Mouse (Mus musculus) myocyte (in vitro differentiated cells): ENCODE measurements around the gene Sema6d. TPM values are rescaled to one million over a fixed set of nuclear protein-coding genes. Genes with fewer than 3 reads are reported as not detected.

Source experiments
- H3K27me3 ChIP-seq: one replicate; pipeline ENCODE4 v1.6.1; 2011; ENCODE audit not compliant: control insufficient read depth, insufficient read depth, insufficient read length
- H3K36me3 ChIP-seq: one replicate; pipeline ENCODE4 v1.6.1; 2011; ENCODE audit not compliant: control insufficient read depth, insufficient read depth
- H3K4me2 ChIP-seq: one replicate; pipeline ENCODE4 v1.6.1; 2011; ENCODE audit warnings: low read depth, control low read depth
- H3K4me3 ChIP-seq: one replicate; pipeline ENCODE4 v1.5.1; 2011; ENCODE audit warnings: mild to moderate bottlenecking, control low read depth, moderate library complexity
- H3K79me2 ChIP-seq: one replicate; pipeline ENCODE4 v1.6.1; 2011; ENCODE audit not compliant: control insufficient read depth, insufficient read depth
- H3ac ChIP-seq: one replicate; pipeline ENCODE4 v1.6.1; 2011; ENCODE audit not compliant: control insufficient read depth, insufficient read length
- CEBPB ChIP-seq: IDR thresholded peaks from 2 replicates; pipeline ENCODE4 v1.6.1; 2011; ENCODE audit warnings: mild to moderate bottlenecking, moderate library complexity; ENCODE audit not compliant: poor library complexity, insufficient read depth, severe bottlenecking
- E2F4 ChIP-seq: IDR thresholded peaks from one replicate; pipeline ENCODE4 v1.6.1; 2011; ENCODE audit warnings: mild to moderate bottlenecking, control low read depth, moderate library complexity; ENCODE audit not compliant: insufficient read depth
- MAX ChIP-seq: IDR thresholded peaks from one replicate; pipeline ENCODE4 v1.6.1; 2011; ENCODE audit warnings: low read depth, mild to moderate bottlenecking, control low read depth
- MYOD1 ChIP-seq, 3 experiments: IDR thresholded peaks; one replicate each; pipeline ENCODE4 v1.6.1; 2011; ENCODE audit warnings: control low read depth in 2 of 3, low read depth in 2 of 3, mild to moderate bottlenecking in 2 of 3, moderate library complexity in 1 of 3; ENCODE audit not compliant: insufficient read length in 2 of 3, control insufficient read depth in 1 of 3
- MYOG ChIP-seq, 3 experiments: IDR thresholded peaks; one replicate each; pipeline ENCODE4 v1.6.1; 2011; ENCODE audit warnings: control low read depth in 2 of 3, low read depth in 2 of 3, mild to moderate bottlenecking in 2 of 3; ENCODE audit not compliant: insufficient read length in 2 of 3, control insufficient read depth in 1 of 3, insufficient read depth in 1 of 3
- POLR2A ChIP-seq: IDR thresholded peaks from one replicate; pipeline ENCODE4 v1.6.1; 2011; ENCODE audit warnings: low read depth, mild to moderate bottlenecking, control low read depth, moderate library complexity; ENCODE audit not compliant: insufficient read length
- POLR2AphosphoS2 ChIP-seq: IDR thresholded peaks from one replicate; pipeline ENCODE4 v1.6.1; 2011; ENCODE audit warnings: low read depth, control low read depth; ENCODE audit not compliant: insufficient read length
- REST ChIP-seq: IDR thresholded peaks from one replicate; pipeline ENCODE4 v1.6.1; 2011; ENCODE audit warnings: mild to moderate bottlenecking, control low read depth, moderate library complexity; ENCODE audit not compliant: insufficient read depth, insufficient read length
- SRF ChIP-seq: IDR thresholded peaks from one replicate; pipeline ENCODE4 v1.6.1; 2011; ENCODE audit warnings: low read depth; ENCODE audit not compliant: control insufficient read depth, insufficient read length
- TCF12 ChIP-seq: IDR thresholded peaks from one replicate; pipeline ENCODE4 v1.6.1; 2011; ENCODE audit warnings: mild to moderate bottlenecking, control low read depth; ENCODE audit not compliant: poor library complexity, insufficient read depth, severe bottlenecking
- TCF3 ChIP-seq: IDR thresholded peaks from one replicate; pipeline ENCODE4 v1.6.1; 2011; ENCODE audit warnings: low read depth, control low read depth; ENCODE audit not compliant: insufficient read length
- USF1 ChIP-seq: IDR thresholded peaks from one replicate; pipeline ENCODE4 v1.6.1; 2011; ENCODE audit warnings: low read depth, mild to moderate bottlenecking, control low read depth, moderate library complexity
- polyA plus RNA-seq: library from polyadenylated mRNA; unstranded; fragments of >200 nt; fragmentation: generic; extraction: Trizol; gene quantifications from one replicate; pipeline ENCODE4 v1.2.1, GENCODE M21; 2012; ENCODE audit warnings: missing spikeins

The Sema6d gene
- polyA plus RNA-seq, 1 experiment: 0.97 TPM

GRCm38 (mm10) chr2:124285109-124285508, 195.3 kb downstream of the Sema6d start:
- H3K4me2 ChIP-seq: no peak overlapping the region
- TF ChIP-seq MAX (no peak), MYOG (IDR thresholded peaks at IDR 0.05; ENCODE audit: control insufficient read depth in 1 of 3, insufficient read depth in 1 of 3, insufficient read length in 2 of 3, low read depth in 2 of 3) (no peak), TCF3 (no peak), CEBPB (no peak), MYOD1 (IDR thresholded peaks at IDR 0.05; ENCODE audit: control insufficient read depth in 1 of 3, insufficient read length in 2 of 3, low read depth in 2 of 3) (no peak), REST (no peak), E2F4 (no peak), TCF12 (no peak), SRF (no peak), POLR2AphosphoS2 (no peak), USF1 (no peak)
- no peak overlapping the region for H3K4me3 ChIP-seq
- H3K27me3 ChIP-seq: no peaks in the 10 kb centered on the region
- H3K36me3 ChIP-seq: no peaks in the 10 kb centered on the region
- no peaks in the 10 kb centered on the region for H3K79me2 ChIP-seq
- H3ac ChIP-seq: no peak overlapping the region

GRCm38 (mm10) chr2:124289356-124289755, 199.6 kb downstream of the Sema6d start:
- H3K4me3 ChIP-seq: no peak overlapping the region
- H3ac ChIP-seq: no peak overlapping the region
- H3K4me2 ChIP-seq: no peak overlapping the region
- no peaks in the 10 kb centered on the region for H3K36me3 ChIP-seq
- no peak for TF ChIP-seq REST
- TF ChIP-seq USF1: no peak
- TF ChIP-seq MAX: no peak
- no peak for TF ChIP-seq TCF3
- TF ChIP-seq CEBPB: no peak
- no peak for TF ChIP-seq POLR2A
- no peak for TF ChIP-seq POLR2AphosphoS2
- TF ChIP-seq SRF: no peak
- no peak for TF ChIP-seq MYOD1 (IDR thresholded peaks at IDR 0.05; ENCODE audit: control insufficient read depth in 1 of 3, insufficient read length in 2 of 3, low read depth in 2 of 3)
- no peak for TF ChIP-seq E2F4
- no peak for TF ChIP-seq MYOG (IDR thresholded peaks at IDR 0.05; ENCODE audit: control insufficient read depth in 1 of 3, insufficient read depth in 1 of 3, insufficient read length in 2 of 3, low read depth in 2 of 3)
- no peak for TF ChIP-seq TCF12
- no peaks in the 10 kb centered on the region for H3K27me3 ChIP-seq
- H3K79me2 ChIP-seq: no peaks in the 10 kb centered on the region

- Histone ChIP-seq H3ac (no peak overlapping the region), H3K4me3 (no peak overlapping the region), H3K4me2 (no peak overlapping the region), H3K36me3 (no peaks in the 10 kb centered on the region), H3K79me2 (no peaks in the 10 kb centered on the region), H3K27me3 (no peaks in the 10 kb centered on the region)
- TF ChIP-seq SRF (no peak), E2F4 (no peak), USF1 (no peak), CEBPB (no peak), MAX (no peak), MYOD1 (IDR thresholded peaks at IDR 0.05; ENCODE audit: control insufficient read depth in 1 of 3, insufficient read length in 2 of 3, low read depth in 2 of 3) (no peak), REST (no peak), MYOG (IDR thresholded peaks at IDR 0.05; ENCODE audit: control insufficient read depth in 1 of 3, insufficient read depth in 1 of 3, insufficient read length in 2 of 3, low read depth in 2 of 3) (no peak)
These were observed 201.4 kb downstream of the Sema6d start for GRCm38 (mm10) chr2:124291145-124291544.

GRCm38 (mm10) chr2:124293601-124294000, 203.8 kb downstream of the Sema6d start:
- Histone ChIP-seq H3K27me3 (no peaks in the 10 kb centered on the region), H3ac (no peak overlapping the region), H3K4me3 (no peak overlapping the region), H3K36me3 (no peaks in the 10 kb centered on the region), H3K4me2 (no peak overlapping the region), H3K79me2 (no peaks in the 10 kb centered on the region)
- TF ChIP-seq USF1 (no peak), SRF (no peak), E2F4 (no peak), TCF3 (no peak), MYOD1 (IDR thresholded peaks at IDR 0.05; ENCODE audit: control insufficient read depth in 1 of 3, insufficient read length in 2 of 3, low read depth in 2 of 3) (no peak), REST (no peak), TCF12 (no peak), CEBPB (no peak), POLR2AphosphoS2 (no peak), MYOG (IDR thresholded peaks at IDR 0.05; ENCODE audit: control insufficient read depth in 1 of 3, insufficient read depth in 1 of 3, insufficient read length in 2 of 3, low read depth in 2 of 3) (no peak), MAX (no peak), POLR2A (no peak)

GRCm38 (mm10) chr2:124298351-124298750, 208.6 kb downstream of the Sema6d start:
- Histone ChIP-seq H3K27me3 (no peaks in the 10 kb centered on the region), H3K36me3 (no peaks in the 10 kb centered on the region), H3K79me2 (no peaks in the 10 kb centered on the region), H3K4me3 (no peak overlapping the region), H3K4me2 (no peak overlapping the region), H3ac (no peak overlapping the region)
- TF ChIP-seq MYOG (IDR thresholded peaks at IDR 0.05; ENCODE audit: control insufficient read depth in 1 of 3, insufficient read depth in 1 of 3, insufficient read length in 2 of 3, low read depth in 2 of 3) (no peak), POLR2AphosphoS2 (no peak), SRF (no peak), USF1 (no peak)
